Mouse (Mus musculus): Measurements from ENCODE around the gene Aqr. TPM values are rescaled to one million over a fixed set of nuclear protein-coding genes. Genes with fewer than 3 reads are reported as not detected.
A peak's percentile ranks its signal among the peaks of the same experiment; 100 is the strongest.

Gene Aqr
- polyA plus RNA-seq, 1 experiment, result 17.7 TPM

GRCm38 (mm10) chr2:114200932-114201559 is 14.2 kb upstream of the Aqr start, which contains the start of gene Zfp770:
Zfp770 (minus strand) TSS chr2:114201469.
- WGBS, result under 1% methylated on average over 36 of the region's 36 CpGs
- DNase-seq, result peak; percentile 87
- Histone ChIP-seq H3K4me1 (ENCODE audit: control insufficient read depth, insufficient read depth, low read length) (no peaks in the 10 kb centered on the region; the same call in 1 of the 2 replicates), H3K27me3 (replicated peaks; ENCODE audit: control insufficient read depth, insufficient read depth, low read length) (no peaks in the 10 kb centered on the region), H3K27ac (ENCODE audit: insufficient read depth, low read depth, low read length) (peak within 1 kb of the TSS; percentile 72), H3K36me3 (ENCODE audit: control insufficient read depth, insufficient read depth, low read length) (no peaks in the 10 kb centered on the region), H3K4me3 (ENCODE audit: insufficient read depth, low read depth, low read length) (peak within 1 kb of the TSS; percentile 98)
- TF ChIP-seq POLR2A (IDR thresholded peaks at IDR 0.05; ENCODE audit: low read depth, low read length) (peak; percentile 82), CTCF (conservative IDR thresholded peaks at IDR 0.05; ENCODE audit: insufficient read depth, insufficient read length, low read depth, low read length) (no peak)

GRCm38 (mm10) chr2:114196421-114196820 is 9.6 kb upstream of the Aqr start:
- Histone ChIP-seq H3K4me1 (ENCODE audit: control insufficient read depth, insufficient read depth, low read length) (no peaks in the 10 kb centered on the region; the same call in 1 of the 2 replicates), H3K27ac (ENCODE audit: insufficient read depth, low read depth, low read length) (no peak overlapping the region), H3K4me3 (ENCODE audit: insufficient read depth, low read depth, low read length) (no peak overlapping the region), H3K27me3 (replicated peaks; ENCODE audit: control insufficient read depth, insufficient read depth, low read length) (no peaks in the 10 kb centered on the region), H3K36me3 (ENCODE audit: control insufficient read depth, insufficient read depth, low read length) (no peaks in the 10 kb centered on the region)
- no peak for TF ChIP-seq CTCF (conservative IDR thresholded peaks at IDR 0.05; ENCODE audit: insufficient read depth, insufficient read length, low read depth, low read length)
- TF ChIP-seq POLR2A (IDR thresholded peaks at IDR 0.05; ENCODE audit: low read depth, low read length), result no peak
- DNase-seq, result no peak
- WGBS, result 82% methylated on average over 5 of the region's 5 CpGs

- Histone ChIP-seq H3K4me3 (ENCODE audit: insufficient read depth, low read depth, low read length) (no peak overlapping the region), H3K27me3 (replicated peaks; ENCODE audit: control insufficient read depth, insufficient read depth, low read length) (no peaks in the 10 kb centered on the region), H3K4me1 (ENCODE audit: control insufficient read depth, insufficient read depth, low read length) (peaks cover 7% of the 10 kb centered on the region; the same call in 1 of the 2 replicates), H3K27ac (ENCODE audit: insufficient read depth, low read depth, low read length) (no peak overlapping the region), H3K36me3 (ENCODE audit: control insufficient read depth, insufficient read depth, low read length) (no peaks in the 10 kb centered on the region)
- DNase-seq, result no peak
- WGBS, result 61% methylated on average over 4 of the region's 4 CpGs
- TF ChIP-seq CTCF (conservative IDR thresholded peaks at IDR 0.05; ENCODE audit: insufficient read depth, insufficient read length, low read depth, low read length) (no peak), POLR2A (IDR thresholded peaks at IDR 0.05; ENCODE audit: low read depth, low read length) (no peak)
Observed at GRCm38 (mm10) chr2:114177802-114178733, 8.8 kb downstream of the Aqr start.

GRCm38 (mm10) chr2:114174651-114175484 is 12.0 kb downstream of the Aqr start:
- under 1% methylated on average over 44 of the region's 44 CpGs for WGBS

GRCm38 (mm10) chr2:114173248-114173647 is 13.6 kb downstream of the Aqr start:
- Histone ChIP-seq H3K4me3 (ENCODE audit: insufficient read depth, low read depth, low read length) (no peak overlapping the region), H3K36me3 (ENCODE audit: control insufficient read depth, insufficient read depth, low read length) (no peaks in the 10 kb centered on the region; the same call in 1 of the 2 replicates), H3K27me3 (replicated peaks; ENCODE audit: control insufficient read depth, insufficient read depth, low read length) (no peaks in the 10 kb centered on the region), H3K27ac (ENCODE audit: insufficient read depth, low read depth, low read length) (no peak overlapping the region), H3K4me1 (ENCODE audit: control insufficient read depth, insufficient read depth, low read length) (peaks cover 7% of the 10 kb centered on the region; the same call in 1 of the 2 replicates)
- TF ChIP-seq CTCF (conservative IDR thresholded peaks at IDR 0.05; ENCODE audit: insufficient read depth, insufficient read length, low read depth, low read length), result no peak
- TF ChIP-seq POLR2A (IDR thresholded peaks at IDR 0.05; ENCODE audit: low read depth, low read length), result no peak
- DNase-seq, result no peak

More at GRCm38 (mm10) chr2:114174651-114175484, 12.0 kb downstream of the Aqr start:
- TF ChIP-seq POLR2A (IDR thresholded peaks at IDR 0.05; ENCODE audit: low read depth, low read length), result no peak
- peak; percentile 46 for TF ChIP-seq CTCF (conservative IDR thresholded peaks at IDR 0.05; ENCODE audit: insufficient read depth, insufficient read length, low read depth, low read length)
- Histone ChIP-seq H3K4me3 (ENCODE audit: insufficient read depth, low read depth, low read length) (peak overlapping the region; percentile 81), H3K4me1 (ENCODE audit: control insufficient read depth, insufficient read depth, low read length) (peaks cover 7% of the 10 kb centered on the region; the same call in 1 of the 2 replicates), H3K27ac (ENCODE audit: insufficient read depth, low read depth, low read length) (no peak overlapping the region), H3K27me3 (replicated peaks; ENCODE audit: control insufficient read depth, insufficient read depth, low read length) (no peaks in the 10 kb centered on the region), H3K36me3 (ENCODE audit: control insufficient read depth, insufficient read depth, low read length) (no peaks in the 10 kb centered on the region)
- peak; percentile 91 for DNase-seq

GRCm38 (mm10) chr2:114167837-114168236 is 19.0 kb downstream of the Aqr start:
- Histone ChIP-seq H3K36me3 (ENCODE audit: control insufficient read depth, insufficient read depth, low read length) (no peaks in the 10 kb centered on the region; the same call in 1 of the 2 replicates), H3K4me1 (ENCODE audit: control insufficient read depth, insufficient read depth, low read length) (no peaks in the 10 kb centered on the region), H3K27ac (ENCODE audit: insufficient read depth, low read depth, low read length) (no peak overlapping the region), H3K27me3 (replicated peaks; ENCODE audit: control insufficient read depth, insufficient read depth, low read length) (no peaks in the 10 kb centered on the region), H3K4me3 (ENCODE audit: insufficient read depth, low read depth, low read length) (no peak overlapping the region)
- TF ChIP-seq CTCF (conservative IDR thresholded peaks at IDR 0.05; ENCODE audit: insufficient read depth, insufficient read length, low read depth, low read length) (no peak), POLR2A (IDR thresholded peaks at IDR 0.05; ENCODE audit: low read depth, low read length) (no peak)
- no peak for DNase-seq

Data from kidney, adult 2 months (tissue).